Mouse (Mus musculus) heart, embryonic 15.5 days (tissue): ENCODE measurements around the gene Cgnl1. TPM values are rescaled to one million over a fixed set of nuclear protein-coding genes. Genes with fewer than 3 reads are reported as not detected.

ENCODE experiments used
- ATAC-seq: fragments of 200-750 bp; cut with Nextera tagmentation; replicated peaks from 2 replicates; pipeline ENCODE4 v1.8.0; 2017; ENCODE audit warnings: low read depth, moderate TSS enrichment; ENCODE audit not compliant: insufficient number of reproducible peaks, insufficient read depth, low FRiP score
- H3K27ac ChIP-seq: fragments of 300-500 bp; sonication (generic); 2 replicates; pipeline ENCODE4 v1.5.1; 2015; ENCODE audit warnings: mild to moderate bottlenecking, inconsistent platforms
- H3K27me3 ChIP-seq: fragments of 300-500 bp; sonication (generic); 2 replicates; pipeline ENCODE4 v1.6.1; 2015; ENCODE audit warnings: inconsistent platforms
- H3K36me3 ChIP-seq: fragments of 300-500 bp; sonication (generic); 2 replicates; pipeline ENCODE4 v1.6.1; 2015; ENCODE audit warnings: mild to moderate bottlenecking, inconsistent platforms
- H3K4me1 ChIP-seq: fragments of 300-500 bp; sonication (generic); replicated peaks from 2 replicates; pipeline ENCODE4 v1.6.1; 2015; ENCODE audit warnings: inconsistent platforms
- H3K4me2 ChIP-seq: fragments of 300-500 bp; sonication (generic); 2 replicates; pipeline ENCODE4 v1.6.1; 2015; ENCODE audit warnings: inconsistent platforms, mild to moderate bottlenecking, moderate library complexity
- H3K4me3 ChIP-seq: fragments of 300-500 bp; sonication (generic); 2 replicates; pipeline ENCODE4 v1.5.1; 2015; ENCODE audit warnings: mild to moderate bottlenecking, inconsistent platforms
- H3K9ac ChIP-seq: fragments of 300-500 bp; sonication (generic); 2 replicates; pipeline ENCODE4 v1.6.1; 2015; ENCODE audit warnings: mild to moderate bottlenecking, inconsistent platforms
- H3K9me3 ChIP-seq: fragments of 300-500 bp; sonication (generic); replicated peaks from 2 replicates; pipeline ENCODE4 v1.6.1; 2016; ENCODE audit warnings: inconsistent platforms
- WGBS: fragments of 180-500 bp; shearing (Covaris S2); methylation state at CpG from one replicate; pipeline ENCODE4 v1.1.7; 2015; ENCODE audit warnings: mixed read lengths; 5-methylcytosine and 5-hydroxymethylcytosine counted together
- polyA plus RNA-seq: library from polyadenylated mRNA; unstranded; fragments of >200 nt; fragmentation: Nextera tagmentation; extraction: Ambion mirVana; gene quantifications from 2 replicates; pipeline ENCODE4 v1.2.1, GENCODE M21; 2015

Gene Cgnl1
- polyA plus RNA-seq, 1 experiment from 2014 or later = 32.7 TPM

- ATAC-seq = no peak
- no peak overlapping the region for H3K4me2 ChIP-seq
- peaks cover 29% of the 10 kb centered on the region for H3K4me1 ChIP-seq
- H3K9ac ChIP-seq = no peak overlapping the region
- no peaks in the 10 kb centered on the region for H3K27me3 ChIP-seq
- peaks cover 15% of the 10 kb centered on the region for H3K36me3 ChIP-seq
- H3K4me3 ChIP-seq = no peak overlapping the region
- H3K9me3 ChIP-seq = no peaks in the 10 kb centered on the region
- WGBS = 78% methylated on average over 10 of the region's 10 CpGs
- peak overlapping the region; percentile 26; the same call in 1 of the 2 replicates for H3K27ac ChIP-seq
Measured at GRCm38 (mm10) chr9:71710776-71711175, 60.6 kb downstream of the Cgnl1 start.

GRCm38 (mm10) chr9:71709199-71709598 is 62.2 kb downstream of the Cgnl1 start:
- Histone ChIP-seq H3K4me3 (no peak overlapping the region), H3K9ac (no peak overlapping the region), H3K27me3 (no peaks in the 10 kb centered on the region), H3K27ac (0 out of 2 replicates have a peak overlapping the region, but pooled peaks have one; percentile 31), H3K36me3 (peaks cover 4% of the 10 kb centered on the region), H3K4me1 (peaks cover 29% of the 10 kb centered on the region), H3K9me3 (no peaks in the 10 kb centered on the region), H3K4me2 (no peak overlapping the region; the same call in 1 of the 2 replicates)
- WGBS = 22% methylated on average over 11 of the region's 11 CpGs
- ATAC-seq = peak; percentile 86

DNA sequence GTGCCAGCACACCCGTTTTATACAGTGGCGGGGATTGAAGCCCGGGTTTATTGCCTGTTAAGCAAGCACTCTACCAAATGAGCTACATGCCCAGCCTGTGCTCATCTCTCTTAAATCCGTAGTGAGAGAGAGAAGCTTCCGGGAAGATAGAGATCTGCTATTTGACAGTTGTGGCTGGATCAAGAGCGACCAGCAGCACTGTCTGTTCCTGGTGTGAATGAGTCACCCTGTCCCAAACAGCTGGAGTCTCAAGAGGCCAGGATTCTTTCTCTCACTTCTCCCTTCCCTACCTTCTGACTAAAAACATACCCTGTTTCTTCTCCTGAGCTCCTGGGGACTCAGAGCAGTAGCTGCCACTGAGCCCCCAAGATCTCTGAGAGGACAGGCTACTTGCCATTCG is 63.4 kb downstream of the Cgnl1 start:
- no peak overlapping the region for H3K4me2 ChIP-seq
- no peak overlapping the region for H3K27ac ChIP-seq
- no peaks in the 10 kb centered on the region for H3K9me3 ChIP-seq
- no peaks in the 10 kb centered on the region for H3K27me3 ChIP-seq
- 76% methylated on average over 7 of the region's 7 CpGs for WGBS
- H3K4me3 ChIP-seq = no peak overlapping the region
- H3K36me3 ChIP-seq = no peaks in the 10 kb centered on the region
- ATAC-seq = no peak
- H3K9ac ChIP-seq = no peak overlapping the region
- H3K4me1 ChIP-seq = peaks cover 34% of the 10 kb centered on the region

- no peak overlapping the region for H3K4me2 ChIP-seq
- H3K36me3 ChIP-seq = no peaks in the 10 kb centered on the region
- 70% methylated on average over 13 of the region's 13 CpGs for WGBS
- ATAC-seq = no peak
- H3K9ac ChIP-seq = no peak overlapping the region
- H3K27ac ChIP-seq = no peak overlapping the region
- no peak overlapping the region for H3K4me3 ChIP-seq
- peaks cover 28% of the 10 kb centered on the region for H3K4me1 ChIP-seq
- H3K9me3 ChIP-seq = no peaks in the 10 kb centered on the region
- no peaks in the 10 kb centered on the region for H3K27me3 ChIP-seq
Measured at GRCm38 (mm10) chr9:71704332-71705014, 66.9 kb downstream of the Cgnl1 start.

- Histone ChIP-seq H3K4me1 (peaks cover 34% of the 10 kb centered on the region), H3K9ac (no peak overlapping the region), H3K27me3 (no peaks in the 10 kb centered on the region), H3K36me3 (no peaks in the 10 kb centered on the region), H3K4me3 (no peak overlapping the region), H3K27ac (no peak overlapping the region), H3K4me2 (no peak overlapping the region), H3K9me3 (no peaks in the 10 kb centered on the region)
- no peak for ATAC-seq
- WGBS = 90% methylated on average over 5 of the region's 5 CpGs
Measured at GRCm38 (mm10) chr9:71699087-71699486, 72.3 kb downstream of the Cgnl1 start.

DNA sequence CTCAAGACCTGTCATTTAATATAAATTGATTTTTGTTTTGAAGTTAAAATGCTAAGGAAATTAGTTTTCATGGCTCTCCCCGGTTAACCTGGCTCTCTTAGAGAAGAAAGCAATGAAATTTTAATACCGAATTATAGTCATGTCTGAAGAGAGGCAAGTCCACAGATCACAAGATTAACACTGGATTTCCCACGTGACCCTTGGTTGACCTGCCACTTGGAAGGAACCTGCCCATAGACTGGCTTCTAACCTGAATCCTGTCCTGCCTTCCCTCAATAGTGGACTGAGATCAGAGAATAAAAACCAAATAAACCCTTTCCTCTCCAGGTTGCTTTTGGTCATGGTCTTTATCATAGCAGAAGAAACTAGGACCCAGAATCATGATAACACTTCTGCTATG is 73.3 kb downstream of the Cgnl1 start:
- Histone ChIP-seq H3K9ac (no peak overlapping the region), H3K27me3 (no peaks in the 10 kb centered on the region), H3K27ac (no peak overlapping the region), H3K36me3 (no peaks in the 10 kb centered on the region), H3K9me3 (no peaks in the 10 kb centered on the region), H3K4me3 (no peak overlapping the region), H3K4me1 (peaks cover 37% of the 10 kb centered on the region), H3K4me2 (no peak overlapping the region)
- 80% methylated on average over 3 of the region's 3 CpGs for WGBS
- ATAC-seq = no peak

GRCm38 (mm10) chr9:71697189-71697588 is 74.2 kb downstream of the Cgnl1 start:
- no peaks in the 10 kb centered on the region for H3K9me3 ChIP-seq
- peak overlapping the region; percentile 47 for H3K27ac ChIP-seq
- H3K4me3 ChIP-seq = no peak overlapping the region
- H3K27me3 ChIP-seq = no peaks in the 10 kb centered on the region
- no peaks in the 10 kb centered on the region for H3K36me3 ChIP-seq
- H3K4me2 ChIP-seq = no peak overlapping the region
- 64% methylated on average over 2 of the region's 2 CpGs for WGBS
- no peak overlapping the region for H3K9ac ChIP-seq
- ATAC-seq = no peak
- H3K4me1 ChIP-seq = peaks cover 29% of the 10 kb centered on the region

DNA sequence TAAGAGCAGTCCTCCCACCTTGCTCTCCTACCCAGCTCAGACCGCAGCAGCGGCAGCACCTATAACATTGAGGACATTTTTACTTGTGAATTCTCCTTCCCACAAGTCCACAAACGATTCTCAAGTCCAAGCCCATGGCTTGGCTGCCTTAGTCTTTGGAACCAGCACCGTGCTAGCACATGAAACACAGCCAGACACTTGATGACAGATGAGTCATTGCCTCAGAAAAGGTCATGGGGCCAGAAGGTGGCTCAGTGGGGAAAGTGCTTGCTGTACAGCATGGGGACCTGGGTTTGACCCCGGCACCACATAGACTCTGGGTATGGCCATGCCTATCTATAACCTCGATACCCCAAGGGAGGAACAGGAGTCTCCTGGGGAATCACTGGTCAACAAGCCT is 74.6 kb downstream of the Cgnl1 start:
- 45% methylated on average over 6 of the region's 6 CpGs for WGBS
- Histone ChIP-seq H3K9ac (no peak overlapping the region), H3K27ac (peak overlapping the region; percentile 47), H3K9me3 (no peaks in the 10 kb centered on the region), H3K4me2 (no peak overlapping the region), H3K36me3 (no peaks in the 10 kb centered on the region), H3K4me3 (no peak overlapping the region), H3K4me1 (peaks cover 26% of the 10 kb centered on the region), H3K27me3 (no peaks in the 10 kb centered on the region)
- no peak for ATAC-seq

DNA sequence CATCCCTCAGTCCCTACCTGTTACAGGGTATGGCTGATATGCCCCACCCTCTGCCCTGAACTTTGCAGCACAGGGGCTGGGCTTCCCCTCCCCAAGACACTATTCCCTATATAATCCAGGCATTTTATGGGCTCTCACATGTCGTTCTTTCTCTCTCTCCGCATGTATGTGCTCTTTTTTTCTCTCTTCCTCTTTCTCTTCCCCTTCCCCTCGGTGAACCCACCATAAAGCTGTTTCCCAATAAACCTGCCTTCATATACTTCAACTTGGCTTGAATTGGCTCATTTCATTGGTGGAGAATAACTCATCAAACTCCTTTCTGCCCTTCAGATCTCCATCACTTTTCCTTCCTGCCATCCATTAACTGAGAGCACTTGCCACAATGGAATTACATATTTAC is 76.3 kb downstream of the Cgnl1 start:
- H3K9me3 ChIP-seq = no peaks in the 10 kb centered on the region
- no peaks in the 10 kb centered on the region for H3K36me3 ChIP-seq
- no peak overlapping the region for H3K4me3 ChIP-seq
- 0 out of 2 replicates have a peak overlapping the region, but pooled peaks have one; percentile 58 for H3K27ac ChIP-seq
- H3K27me3 ChIP-seq = no peaks in the 10 kb centered on the region
- peaks cover 31% of the 10 kb centered on the region for H3K4me1 ChIP-seq
- no peak for ATAC-seq
- no peak overlapping the region for H3K4me2 ChIP-seq
- H3K9ac ChIP-seq = no peak overlapping the region
- WGBS = 73% methylated on average over 3 of the region's 3 CpGs

DNA sequence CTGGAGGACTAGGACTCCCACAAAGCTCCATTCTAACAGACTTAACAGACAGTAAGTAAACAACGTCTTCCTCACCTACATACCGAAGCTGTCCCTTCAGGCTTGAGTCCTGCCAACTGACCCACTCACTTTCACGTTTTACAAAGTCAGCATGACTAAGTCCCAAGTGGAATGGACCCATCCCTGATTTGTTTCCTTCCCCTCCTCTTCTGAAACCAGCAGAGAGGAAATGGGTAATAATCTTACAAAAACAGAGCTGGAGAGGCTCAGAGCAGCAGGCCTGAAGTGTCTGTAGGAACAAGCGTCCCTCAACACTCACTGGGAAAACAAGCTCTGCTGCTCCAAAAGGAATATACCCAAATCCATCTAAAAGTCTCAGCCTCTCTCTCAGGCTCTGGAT is 77.2 kb downstream of the Cgnl1 start:
- 43% methylated on average over 4 of the region's 4 CpGs for WGBS
- peak; percentile 69 for ATAC-seq
- Histone ChIP-seq H3K4me2 (no peak overlapping the region), H3K27ac (peak overlapping the region; percentile 58), H3K9me3 (no peaks in the 10 kb centered on the region), H3K9ac (no peak overlapping the region), H3K4me3 (no peak overlapping the region), H3K36me3 (no peaks in the 10 kb centered on the region), H3K4me1 (peaks cover 36% of the 10 kb centered on the region), H3K27me3 (no peaks in the 10 kb centered on the region)

GRCm38 (mm10) chr9:71693771-71694170 is 77.6 kb downstream of the Cgnl1 start:
- H3K4me3 ChIP-seq = no peak overlapping the region
- no peak overlapping the region for H3K9ac ChIP-seq
- H3K27ac ChIP-seq = peak overlapping the region; percentile 58
- no peaks in the 10 kb centered on the region for H3K9me3 ChIP-seq
- no peak overlapping the region for H3K4me2 ChIP-seq
- 30% methylated on average over 4 of the region's 4 CpGs for WGBS
- no peaks in the 10 kb centered on the region for H3K27me3 ChIP-seq
- ATAC-seq = no peak
- H3K36me3 ChIP-seq = no peaks in the 10 kb centered on the region
- H3K4me1 ChIP-seq = peaks cover 36% of the 10 kb centered on the region

GRCm38 (mm10) chr9:71692165-71692564 is 79.2 kb downstream of the Cgnl1 start:
- WGBS = 94% methylated on average over 7 of the region's 7 CpGs
- Histone ChIP-seq H3K4me2 (no peak overlapping the region), H3K9me3 (no peaks in the 10 kb centered on the region), H3K9ac (no peak overlapping the region), H3K36me3 (no peaks in the 10 kb centered on the region), H3K27ac (no peak overlapping the region), H3K27me3 (no peaks in the 10 kb centered on the region), H3K4me3 (no peak overlapping the region), H3K4me1 (peaks cover 37% of the 10 kb centered on the region)
- ATAC-seq = no peak
